Mouse (Mus musculus) forebrain, postnatal 0 days (tissue): ENCODE results near the gene Alox5. TPM values are rescaled to one million over a fixed set of nuclear protein-coding genes. Genes with fewer than 3 reads are reported as not detected.

Experiments used
- ATAC-seq: fragments of 200-750 bp; cut with Nextera tagmentation; 2 replicates; pipeline ENCODE4 v1.8.0; 2017; ENCODE audit warnings: mild to moderate bottlenecking, moderate library complexity
- DNase-seq: peaks from one replicate; pipeline ENCODE4 v3.0.0-alpha.2; 2015
- H3K27ac ChIP-seq: fragments of 300-500 bp; sonication (generic); 2 replicates; pipeline ENCODE4 v1.5.1; 2014; ENCODE audit warnings: low read depth, mild to moderate bottlenecking, antibody characterized with exemption, low read length, moderate library complexity, mixed read lengths
- H3K27me3 ChIP-seq: fragments of 300-500 bp; sonication (generic); 2 replicates; pipeline ENCODE4 v1.6.1; 2014; ENCODE audit warnings: mild to moderate bottlenecking, low read length, mixed read lengths; ENCODE audit not compliant: insufficient read depth
- H3K36me3 ChIP-seq: fragments of 300-500 bp; sonication (generic); 2 replicates; pipeline ENCODE4 v1.6.1; 2014; ENCODE audit warnings: mild to moderate bottlenecking, moderate library complexity; ENCODE audit not compliant: insufficient read depth
- H3K4me1 ChIP-seq: fragments of 300-500 bp; sonication (generic); 2 replicates; pipeline ENCODE4 v1.6.1; 2014; ENCODE audit warnings: antibody characterized with exemption; ENCODE audit not compliant: insufficient read depth
- H3K4me2 ChIP-seq: fragments of 300-500 bp; sonication (generic); 2 replicates; pipeline ENCODE4 v1.6.1; 2014; ENCODE audit warnings: low read depth, mild to moderate bottlenecking, moderate library complexity
- H3K4me3 ChIP-seq: fragments of 300-500 bp; sonication (generic); 2 replicates; pipeline ENCODE4 v1.5.1; 2014; ENCODE audit warnings: low read depth, low read length, mixed read lengths
- H3K9ac ChIP-seq: fragments of 300-500 bp; sonication (generic); 2 replicates; pipeline ENCODE4 v1.6.1; 2014; ENCODE audit warnings: mild to moderate bottlenecking
- H3K9me3 ChIP-seq: fragments of 300-500 bp; sonication (generic); 2 replicates; pipeline ENCODE4 v1.6.1; 2016; ENCODE audit warnings: low read length
- CTCF ChIP-seq: sonication (generic); IDR thresholded peaks from 2 replicates; pipeline ENCODE4 v1.5.1; 2016; ENCODE audit warnings: antibody characterized with exemption, control low read depth, low read depth
- WGBS: fragments of 180-500 bp; shearing (Covaris S2); extraction: QIAGEN DNeasy Blood & Tissue Kit; methylation state at CpG from one replicate; pipeline ENCODE4 v1.1.7; 2014; 5-methylcytosine and 5-hydroxymethylcytosine counted together
- polyA plus RNA-seq: library from polyadenylated mRNA; unstranded; fragments of >200 nt; fragmentation: Nextera tagmentation; extraction: Ambion mirVana; gene quantifications from 2 replicates; pipeline ENCODE4 v1.2.1, GENCODE M21; 2015
- total RNA-seq: library from RNA; depleted of rRNA; stranded (reverse); fragments of >200 nt; gene quantifications from 2 replicates; pipeline ENCODE4 v1.2.3, GENCODE M21; 2014

Gene Alox5
- total and polyA plus RNA-seq, 2 experiments from 2014 or later = 0.81 to 1.2 TPM

GRCm38 (mm10) chr6:116438864-116439263, 22.1 kb downstream of the Alox5 start:
- no peaks in the 10 kb centered on the region for H3K27me3 ChIP-seq
- H3K9ac ChIP-seq = no peak overlapping the region
- H3K27ac ChIP-seq = no peak overlapping the region
- H3K4me3 ChIP-seq = no peak overlapping the region
- no peaks in the 10 kb centered on the region for H3K36me3 ChIP-seq
- no peak for TF ChIP-seq CTCF
- no peaks in the 10 kb centered on the region for H3K9me3 ChIP-seq
- 81% methylated on average over 6 of the region's 6 CpGs for WGBS
- no peak for ATAC-seq
- DNase-seq = no peak
- no peaks in the 10 kb centered on the region for H3K4me1 ChIP-seq
- H3K4me2 ChIP-seq = no peak overlapping the region

GRCm38 (mm10) chr6:116428282-116428681, 32.7 kb downstream of the Alox5 start:
- no peak for DNase-seq
- ATAC-seq = no peak

GRCm38 (mm10) chr6:116427552-116427951, 33.4 kb downstream of the Alox5 start:
- WGBS = 90% methylated on average over 3 of the region's 3 CpGs
- no peaks in the 10 kb centered on the region for H3K4me1 ChIP-seq
- H3K4me3 ChIP-seq = no peak overlapping the region
- no peak overlapping the region for H3K4me2 ChIP-seq
- H3K27me3 ChIP-seq = no peaks in the 10 kb centered on the region
- TF ChIP-seq CTCF = no peak
- H3K9me3 ChIP-seq = 0 out of 2 replicates have a peak, but pooled peaks cover 7% of the 10 kb centered on the region
- H3K9ac ChIP-seq = no peak overlapping the region
- no peak for DNase-seq
- H3K27ac ChIP-seq = no peak overlapping the region
- H3K36me3 ChIP-seq = no peaks in the 10 kb centered on the region
- ATAC-seq = no peak

More at GRCm38 (mm10) chr6:116428282-116428681, 32.7 kb downstream of the Alox5 start:
- Histone ChIP-seq H3K4me1 (no peaks in the 10 kb centered on the region), H3K9ac (no peak overlapping the region), H3K4me3 (no peak overlapping the region), H3K27ac (no peak overlapping the region), H3K4me2 (no peak overlapping the region), H3K27me3 (no peaks in the 10 kb centered on the region), H3K9me3 (0 out of 2 replicates have a peak, but pooled peaks cover 7% of the 10 kb centered on the region), H3K36me3 (no peaks in the 10 kb centered on the region)
- no peak for TF ChIP-seq CTCF
- 68% methylated on average over 5 of the region's 5 CpGs for WGBS

- H3K27ac ChIP-seq = no peak overlapping the region
- peak; percentile 71 for ATAC-seq
- H3K4me3 ChIP-seq = no peak overlapping the region
- peak; percentile 47 for DNase-seq
- WGBS = 74% methylated on average over 2 of the region's 2 CpGs
- H3K9ac ChIP-seq = no peak overlapping the region
- H3K36me3 ChIP-seq = no peaks in the 10 kb centered on the region
- no peak overlapping the region for H3K4me2 ChIP-seq
- no peaks in the 10 kb centered on the region for H3K9me3 ChIP-seq
- TF ChIP-seq CTCF = peak; percentile 66
- H3K4me1 ChIP-seq = no peaks in the 10 kb centered on the region
- H3K27me3 ChIP-seq = no peaks in the 10 kb centered on the region
Measured at GRCm38 (mm10) chr6:116423664-116424063, 37.3 kb downstream of the Alox5 start.

- Histone ChIP-seq H3K36me3 (no peaks in the 10 kb centered on the region), H3K4me1 (no peaks in the 10 kb centered on the region), H3K4me2 (no peak overlapping the region), H3K27me3 (no peaks in the 10 kb centered on the region), H3K9ac (no peak overlapping the region), H3K4me3 (no peak overlapping the region), H3K27ac (no peak overlapping the region), H3K9me3 (no peaks in the 10 kb centered on the region)
- TF ChIP-seq CTCF = no peak
- 92% methylated on average over 7 of the region's 7 CpGs for WGBS
- no peak for DNase-seq
- ATAC-seq = no peak
Measured at GRCm38 (mm10) chr6:116422991-116423390, 38.0 kb downstream of the Alox5 start.

GRCm38 (mm10) chr6:116420271-116420670, 40.7 kb downstream of the Alox5 start:
- H3K9me3 ChIP-seq = no peaks in the 10 kb centered on the region
- no peak overlapping the region for H3K9ac ChIP-seq
- no peak overlapping the region for H3K4me2 ChIP-seq
- no peak overlapping the region for H3K27ac ChIP-seq
- no peak overlapping the region for H3K4me3 ChIP-seq
- no peaks in the 10 kb centered on the region for H3K36me3 ChIP-seq
- WGBS = 67% methylated on average over 10 of the region's 10 CpGs
- no peak for TF ChIP-seq CTCF
- DNase-seq = no peak
- no peaks in the 10 kb centered on the region for H3K27me3 ChIP-seq
- H3K4me1 ChIP-seq = no peaks in the 10 kb centered on the region
- no peak for ATAC-seq

- Histone ChIP-seq H3K9ac (no peak overlapping the region), H3K27ac (no peak overlapping the region), H3K9me3 (no peaks in the 10 kb centered on the region), H3K4me2 (no peak overlapping the region), H3K36me3 (no peaks in the 10 kb centered on the region), H3K4me3 (no peak overlapping the region), H3K4me1 (no peaks in the 10 kb centered on the region), H3K27me3 (no peaks in the 10 kb centered on the region)
- DNase-seq = no peak
- ATAC-seq = no peak
- TF ChIP-seq CTCF = no peak
- 77% methylated on average over 6 of the region's 6 CpGs for WGBS
Measured at GRCm38 (mm10) chr6:116419699-116420098, 41.3 kb downstream of the Alox5 start.
